Mouse (Mus musculus) thymus, adult 2 months (tissue): ENCODE measurements around the gene Gab1.

ENCODE experiments used
- CTCF ChIP-seq: fragments of 200-500 bp; IDR thresholded peaks from 2 replicates; pipeline ENCODE4 v1.5.1; 2012; ENCODE audit warnings: mild to moderate bottlenecking, control low read depth, low read length, moderate library complexity, borderline replicate concordance; ENCODE audit not compliant: control insufficient read depth, poor library complexity, insufficient read depth; ENCODE audit errors: extremely low read depth
- POLR2A ChIP-seq: fragments of 200-500 bp; IDR thresholded peaks from 2 replicates; pipeline ENCODE4 v1.6.1; 2012; ENCODE audit warnings: mild to moderate bottlenecking, low read length, control low read depth, moderate library complexity; ENCODE audit not compliant: control insufficient read depth, poor library complexity, insufficient read depth; ENCODE audit errors: extremely low read depth

- TF ChIP-seq POLR2A (no peak), CTCF (no peak)
Observed at GRCm38 (mm10) chr8:80714461-80714860, 165.9 kb downstream of the Gab1 start.
